Mouse (Mus musculus) adrenal gland (tissue): ENCODE results near the gene Cyp2f2.

Experiments used
- intact Hi-C: fragments of 180-260 bp; cut with DNase I; formaldehyde crosslinking; loops from one replicate; pipeline ENCODE4 v1.15.1; 2025

Gene Cyp2f2

DNA sequence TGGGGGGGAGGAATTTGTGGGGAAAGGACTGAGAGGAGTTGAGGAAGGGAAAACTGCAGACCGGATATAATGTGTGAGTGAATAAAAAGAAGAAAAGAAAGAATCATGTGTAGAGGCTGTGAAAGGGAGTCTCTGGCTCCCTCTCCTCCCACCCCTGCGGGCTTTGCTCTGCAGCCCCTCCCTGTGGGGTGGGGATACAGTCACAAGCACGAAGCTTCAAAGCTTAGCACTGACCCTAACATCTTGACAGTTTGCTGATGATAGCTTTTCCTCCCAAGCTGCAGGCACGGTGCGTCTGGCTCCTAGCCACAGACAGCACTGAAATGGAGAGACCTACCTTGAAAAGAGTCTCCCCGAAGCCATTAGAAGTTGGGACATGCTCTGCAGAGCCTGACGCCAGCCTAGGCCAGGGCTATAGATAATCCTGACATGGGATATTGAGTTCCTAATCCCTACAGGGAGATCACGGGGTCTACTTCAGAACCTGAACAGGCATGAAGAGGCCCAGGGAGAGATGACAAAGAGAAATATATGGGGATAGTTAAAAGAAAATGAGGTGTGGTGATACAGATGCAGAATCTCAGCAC is 16.8 kb downstream of the Cyp2f2 start:
- intact Hi-C loops, result no loop called here

- intact Hi-C loops, result no loop called here
Observed at GRCm38 (mm10) chr7:27153205-27153764, 33.6 kb downstream of the Cyp2f2 start, which contains the start of gene Cyp2t4. Gene Cyp2t4 (plus strand): TSS chr7:27153714.

DNA sequence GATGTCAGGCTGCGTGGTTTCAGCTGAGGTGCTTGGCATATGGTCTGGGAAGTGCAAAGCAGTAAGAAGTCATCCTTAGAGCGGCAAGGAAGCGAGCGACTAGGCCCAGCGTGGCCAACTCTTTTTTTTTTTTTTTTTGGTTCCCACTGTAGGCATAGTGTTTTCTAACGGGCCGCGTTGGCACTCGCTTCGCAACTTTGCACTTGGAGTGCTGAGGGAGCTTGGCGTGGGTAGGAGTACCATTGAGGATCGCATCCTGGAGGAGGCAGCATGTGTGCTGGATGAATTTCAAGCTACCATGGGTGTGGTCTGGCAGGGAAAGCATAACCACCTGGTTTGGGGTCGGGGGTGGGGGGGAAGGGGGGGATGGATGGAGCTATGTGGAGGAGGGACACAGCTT is 36.3 kb downstream of the Cyp2f2 start:
- intact Hi-C loops, result loop anchor here (5.0 kb wide), 1 partner anchor 131 kb away; no protein-coding TSS in a partner anchor

GRCm38 (mm10) chr7:27158171-27158570 is 38.5 kb downstream of the Cyp2f2 start:
- intact Hi-C loops, result loop anchor here (5.0 kb wide), 1 partner anchor 129 kb away; no protein-coding TSS in a partner anchor

- intact Hi-C loops, result loop anchor here (5.0 kb wide), 1 partner anchor 128 kb away; no protein-coding TSS in a partner anchor
Observed at GRCm38 (mm10) chr7:27159256-27159655, 39.5 kb downstream of the Cyp2f2 start.

GRCm38 (mm10) chr7:27159882-27160281 is 40.2 kb downstream of the Cyp2f2 start:
- intact Hi-C loops, result loop anchor here (5.0 kb wide), 1 partner anchor 127 kb away; no protein-coding TSS in a partner anchor

- intact Hi-C loops, result no loop called here
Observed at GRCm38 (mm10) chr7:27160921-27161320, 41.2 kb downstream of the Cyp2f2 start.

DNA sequence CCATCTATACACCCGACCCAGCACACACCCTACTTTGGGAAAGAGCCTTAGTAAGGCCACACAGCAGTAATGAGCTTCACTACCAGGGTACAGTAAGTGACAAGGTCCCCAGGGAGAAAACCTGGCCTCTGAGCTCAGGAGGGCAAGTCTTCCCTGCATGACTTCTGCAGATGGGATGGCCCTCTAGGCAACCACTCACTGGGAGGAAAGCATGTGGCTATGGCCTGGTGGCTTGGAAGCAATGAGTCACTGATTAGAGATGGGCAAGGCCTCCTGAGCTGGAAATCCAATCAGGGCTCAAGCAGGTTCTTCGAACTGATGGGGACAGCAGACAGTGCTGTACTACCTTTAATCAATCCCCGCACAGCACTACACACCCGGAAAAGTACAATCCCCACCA is 42.0 kb downstream of the Cyp2f2 start:
- intact Hi-C loops, result no loop called here

DNA sequence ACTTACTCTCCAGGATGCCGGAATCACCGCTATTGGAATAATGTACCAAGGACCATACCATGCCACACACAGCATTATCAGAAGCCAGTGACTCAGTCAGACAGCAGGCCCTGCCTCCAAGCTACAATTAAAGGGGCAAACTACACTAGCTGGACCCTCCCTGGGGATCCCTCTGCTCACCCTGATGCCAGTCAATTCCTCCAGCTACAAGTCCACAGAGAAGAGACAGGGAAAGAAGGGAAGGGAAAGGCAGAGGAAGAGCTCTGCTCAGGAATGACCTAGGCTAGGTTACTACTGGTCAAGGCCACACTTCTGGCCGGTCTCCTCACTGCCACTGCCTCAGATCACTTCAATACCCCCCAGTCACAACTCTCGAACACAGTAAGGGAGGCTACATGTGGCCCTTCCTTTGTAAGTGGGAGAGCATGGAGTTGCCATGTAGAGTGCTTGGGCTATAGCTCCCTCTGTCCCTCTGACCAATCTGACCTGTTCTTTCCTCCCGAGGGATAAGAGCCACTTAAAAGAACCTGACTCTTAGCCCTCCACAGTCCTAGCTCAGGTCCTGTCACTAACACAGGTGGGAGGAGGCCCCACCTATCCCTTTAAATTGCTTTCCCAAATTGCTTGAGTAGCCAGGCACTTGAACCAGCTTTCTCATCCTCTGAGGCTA is 43.2 kb downstream of the Cyp2f2 start:
- intact Hi-C loops, result no loop called here

DNA sequence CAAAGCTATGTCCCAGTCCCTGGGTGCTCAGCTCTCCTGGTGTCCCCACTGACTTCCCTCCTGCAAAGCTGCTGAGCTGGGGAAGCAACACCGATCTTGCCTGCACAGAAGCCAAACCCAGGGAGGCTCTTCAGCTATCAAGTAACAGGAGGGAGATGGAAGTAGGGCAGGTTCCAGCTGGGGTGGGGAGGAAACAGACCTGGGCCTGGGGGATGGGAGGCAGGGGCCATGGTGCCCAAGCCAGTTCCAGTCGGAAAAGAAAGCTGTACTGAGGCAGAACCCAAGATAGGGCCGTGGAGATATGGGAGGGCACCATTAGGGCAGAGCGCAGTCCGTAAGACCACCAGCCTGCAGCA is 43.7 kb downstream of the Cyp2f2 start:
- intact Hi-C loops, result no loop called here

DNA sequence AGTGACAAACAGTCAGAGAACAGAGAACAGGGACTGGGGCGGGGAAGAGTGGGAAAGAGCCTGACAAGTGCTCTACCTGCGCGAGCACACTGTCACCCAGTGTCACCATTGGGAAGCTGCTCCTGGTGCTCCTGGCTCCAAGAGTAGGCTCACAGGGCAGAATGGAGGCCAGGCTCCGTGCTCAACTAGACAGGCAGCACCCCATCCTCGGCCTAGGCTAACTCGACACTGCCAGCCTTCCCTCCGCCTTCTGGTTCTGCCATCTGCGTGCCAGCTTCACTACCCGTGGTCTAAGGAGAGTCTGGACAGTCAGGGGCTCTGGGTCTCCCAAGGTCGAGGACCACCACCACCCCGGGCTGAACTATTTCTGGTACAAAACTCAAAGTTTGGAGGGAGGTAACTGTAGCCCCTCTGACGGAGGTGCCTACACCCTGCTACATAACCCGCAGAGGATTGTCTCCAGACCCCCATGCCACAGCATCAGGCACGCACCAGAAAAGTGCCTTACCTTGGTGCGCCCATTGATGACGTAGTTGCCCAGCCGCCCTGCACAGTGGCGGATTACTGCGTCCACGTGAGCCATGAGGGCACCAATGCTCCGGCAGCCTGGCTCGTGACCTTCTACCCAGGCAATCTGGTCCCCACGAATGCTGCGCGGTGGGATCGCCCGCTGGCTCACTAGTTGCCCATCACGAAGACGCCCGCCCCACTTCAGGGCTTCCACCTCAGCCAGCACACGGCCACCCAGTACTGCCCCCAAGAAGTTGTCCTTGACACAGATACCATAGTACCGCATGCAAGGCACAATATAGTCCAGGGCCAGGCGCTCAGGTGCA is 44.6 kb downstream of the Cyp2f2 start:
- intact Hi-C loops, result no loop called here

GRCm38 (mm10) chr7:27165007-27165655 is 45.4 kb downstream of the Cyp2f2 start:
- intact Hi-C loops, result loop anchor here (5.0 kb wide), 1 partner anchor 62 kb away; the partner anchor contains the start of gene Itpkc

DNA sequence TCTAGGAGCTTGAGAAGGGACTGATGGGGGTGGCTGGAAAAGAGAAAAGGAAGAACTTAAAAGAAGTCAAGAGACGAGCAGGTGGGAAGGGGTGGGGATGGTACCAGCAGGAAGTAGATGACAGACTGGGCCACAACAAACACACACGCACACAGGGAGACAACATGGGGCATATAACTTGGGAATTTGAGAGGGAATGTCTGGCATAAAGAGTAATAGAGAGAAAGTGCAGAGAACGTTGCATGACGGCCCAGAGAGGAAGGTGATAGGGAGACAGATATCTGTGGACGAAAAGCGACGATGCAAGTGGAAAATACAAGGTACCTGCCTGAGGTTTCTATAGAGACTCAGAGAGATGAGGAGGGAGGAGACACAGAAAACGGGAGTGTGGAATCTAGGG is 46.0 kb downstream of the Cyp2f2 start:
- intact Hi-C loops, result loop anchor here (5.0 kb wide), 1 partner anchor 62 kb away; the partner anchor contains the start of gene Itpkc

GRCm38 (mm10) chr7:27166229-27166613 is 46.5 kb downstream of the Cyp2f2 start:
- intact Hi-C loops, result loop anchor here (5.0 kb wide), 1 partner anchor 61 kb away; the partner anchor contains the start of gene Itpkc

- intact Hi-C loops, result loop anchor here (5.0 kb wide), 1 partner anchor 60 kb away; the partner anchor contains the start of gene Itpkc
Observed at GRCm38 (mm10) chr7:27166614-27167474, 47.1 kb downstream of the Cyp2f2 start, which contains the start of gene Egln2. Gene Egln2 (minus strand): TSS chr7:27166802.

- intact Hi-C loops, result loop anchor here (5.0 kb wide), 1 partner anchor 60 kb away; the partner anchor contains the start of gene Itpkc
Observed at GRCm38 (mm10) chr7:27167475-27168094, 47.9 kb downstream of the Cyp2f2 start.

DNA sequence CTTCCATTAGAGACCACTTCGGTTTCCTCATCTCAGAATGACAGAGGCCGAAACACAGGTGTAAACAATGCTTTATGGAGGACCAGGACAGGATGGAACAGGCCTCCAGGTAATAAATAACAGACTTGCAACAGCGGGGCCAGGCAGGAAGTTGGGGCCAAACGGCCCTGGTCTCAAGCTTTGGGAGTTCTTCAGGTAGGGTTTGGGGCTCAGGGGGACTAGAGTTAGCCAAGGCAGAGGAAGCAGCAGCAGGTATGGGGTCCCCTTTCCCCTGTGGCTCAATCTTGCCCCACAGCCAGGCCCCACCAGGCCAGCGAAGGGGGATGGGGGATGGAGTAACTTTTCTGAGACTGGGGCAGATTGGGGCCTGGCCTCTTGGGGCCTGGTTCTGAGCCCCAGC is 48.7 kb downstream of the Cyp2f2 start:
- intact Hi-C loops, result loop anchor here (5.0 kb wide), 1 partner anchor 59 kb away; the partner anchor contains the start of gene Itpkc

- intact Hi-C loops, result no loop called here
Observed at GRCm38 (mm10) chr7:27170981-27171380, 51.3 kb downstream of the Cyp2f2 start.

DNA sequence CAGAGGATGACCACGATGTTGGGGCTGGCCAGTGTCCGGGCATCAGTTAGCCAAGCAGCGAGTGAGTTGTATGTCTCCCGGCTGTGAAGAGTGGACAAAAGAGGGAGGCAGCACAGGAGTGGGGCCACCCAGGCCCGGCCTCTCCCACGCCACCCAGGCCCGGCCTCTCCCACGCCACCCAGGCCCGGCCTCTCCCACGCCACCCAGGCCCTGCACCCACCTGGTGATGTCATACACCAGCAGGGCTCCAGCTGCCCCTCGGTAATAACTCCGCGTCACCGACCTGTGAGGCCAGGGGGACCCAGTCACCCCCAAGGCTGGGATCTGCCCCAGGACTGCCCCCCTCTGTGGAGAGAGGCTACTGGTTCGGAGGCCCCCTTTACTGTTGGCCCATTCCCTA is 54.8 kb downstream of the Cyp2f2 start:
- intact Hi-C loops, result no loop called here
